Mouse (Mus musculus): ENCODE data around the gene Fam234a. TPM values are rescaled to one million over a fixed set of nuclear protein-coding genes. Genes with fewer than 3 reads are reported as not detected.

Gene Fam234a
- polyA plus RNA-seq, 1 experiment from 2014 or later = 76.5 TPM

GRCm38 (mm10) chr17:26240120-26240790 is 3.8 kb downstream of the Fam234a start:
- Histone ChIP-seq H3K4me2 (ENCODE audit: low read length) (no peak overlapping the region), H3K27ac (ENCODE audit: low read depth) (no peak overlapping the region), H3K4me1 (replicated peaks; ENCODE audit: control insufficient read depth, insufficient read depth, low read length) (peaks cover 14% of the 10 kb centered on the region; the same call in 1 of the 2 replicates), H3K9me3 (ENCODE audit: control insufficient read depth, low read length) (no peaks in the 10 kb centered on the region), H3K27me3 (replicated peaks; ENCODE audit: control insufficient read depth, insufficient read depth, low read length) (no peaks in the 10 kb centered on the region), H3K9ac (ENCODE audit: low read length) (no peak overlapping the region), H3K4me3 (ENCODE audit: low read depth, low read length) (no peak overlapping the region), H3K36me3 (ENCODE audit: control insufficient read depth, insufficient read depth, low read length) (no peaks in the 10 kb centered on the region)
- WGBS = 70% methylated on average over 6 of the region's 6 CpGs
- DNase-seq (ENCODE audit: low spot score) (no peak), ATAC-seq (replicated peaks; ENCODE audit: low FRiP score, low TSS enrichment, low read depth) (no peak)

- WGBS = 66% methylated on average over 2 of the region's 2 CpGs
- no peak overlapping the region for H3K4me2 ChIP-seq (ENCODE audit: low read length)
- no peak for ATAC-seq (replicated peaks; ENCODE audit: low FRiP score, low TSS enrichment, low read depth)
- no peak overlapping the region for H3K4me3 ChIP-seq (ENCODE audit: low read depth, low read length)
- no peak overlapping the region for H3K27ac ChIP-seq (ENCODE audit: low read depth)
- H3K9me3 ChIP-seq (ENCODE audit: control insufficient read depth, low read length) = no peaks in the 10 kb centered on the region
- no peak for DNase-seq (ENCODE audit: low spot score)
- no peaks in the 10 kb centered on the region for H3K36me3 ChIP-seq (ENCODE audit: control insufficient read depth, insufficient read depth, low read length)
- H3K27me3 ChIP-seq (replicated peaks; ENCODE audit: control insufficient read depth, insufficient read depth, low read length) = no peaks in the 10 kb centered on the region
- no peak overlapping the region for H3K9ac ChIP-seq (ENCODE audit: low read length)
- peaks cover 14% of the 10 kb centered on the region; the same call in 1 of the 2 replicates for H3K4me1 ChIP-seq (replicated peaks; ENCODE audit: control insufficient read depth, insufficient read depth, low read length)
Observed at GRCm38 (mm10) chr17:26239551-26239950, 4.5 kb downstream of the Fam234a start.

- no peaks in the 10 kb centered on the region for H3K27me3 ChIP-seq (replicated peaks; ENCODE audit: control insufficient read depth, insufficient read depth, low read length)
- WGBS = 69% methylated on average over 10 of the region's 10 CpGs
- no peaks in the 10 kb centered on the region for H3K9me3 ChIP-seq (ENCODE audit: control insufficient read depth, low read length)
- H3K4me2 ChIP-seq (ENCODE audit: low read length) = no peak overlapping the region
- no peak overlapping the region for H3K9ac ChIP-seq (ENCODE audit: low read length)
- ATAC-seq (replicated peaks; ENCODE audit: low FRiP score, low TSS enrichment, low read depth) (peak; percentile 67), DNase-seq (ENCODE audit: low spot score) (no peak)
- H3K4me3 ChIP-seq (ENCODE audit: low read depth, low read length) = no peak overlapping the region
- no peaks in the 10 kb centered on the region for H3K36me3 ChIP-seq (ENCODE audit: control insufficient read depth, insufficient read depth, low read length)
- H3K4me1 ChIP-seq (replicated peaks; ENCODE audit: control insufficient read depth, insufficient read depth, low read length) = peaks cover 9% of the 10 kb centered on the region; the same call in 1 of the 2 replicates
- H3K27ac ChIP-seq (ENCODE audit: low read depth) = peak overlapping the region; percentile 16; the same call in 1 of the 2 replicates
Observed at GRCm38 (mm10) chr17:26237667-26238066, 6.4 kb downstream of the Fam234a start.

- peaks cover 6% of the 10 kb centered on the region; the same call in 1 of the 2 replicates for H3K4me1 ChIP-seq (replicated peaks; ENCODE audit: control insufficient read depth, insufficient read depth, low read length)
- no peaks in the 10 kb centered on the region for H3K9me3 ChIP-seq (ENCODE audit: control insufficient read depth, low read length)
- no peak overlapping the region for H3K9ac ChIP-seq (ENCODE audit: low read length)
- peak overlapping the region; percentile 6; the same call in 1 of the 2 replicates for H3K4me2 ChIP-seq (ENCODE audit: low read length)
- H3K27ac ChIP-seq (ENCODE audit: low read depth) = peak overlapping the region; percentile 55
- ATAC-seq (replicated peaks; ENCODE audit: low FRiP score, low TSS enrichment, low read depth) = no peak
- no peak for DNase-seq (ENCODE audit: low spot score)
- 57% methylated on average over 13 of the region's 13 CpGs for WGBS
- no peaks in the 10 kb centered on the region for H3K36me3 ChIP-seq (ENCODE audit: control insufficient read depth, insufficient read depth, low read length)
- H3K27me3 ChIP-seq (replicated peaks; ENCODE audit: control insufficient read depth, insufficient read depth, low read length) = no peaks in the 10 kb centered on the region
- H3K4me3 ChIP-seq (ENCODE audit: low read depth, low read length) = no peak overlapping the region
Observed at GRCm38 (mm10) chr17:26235077-26235815, 8.8 kb downstream of the Fam234a start.

GRCm38 (mm10) chr17:26234386-26234785 is 9.7 kb downstream of the Fam234a start:
- H3K4me2 ChIP-seq (ENCODE audit: low read length) = no peak overlapping the region
- no peak overlapping the region for H3K9ac ChIP-seq (ENCODE audit: low read length)
- H3K4me3 ChIP-seq (ENCODE audit: low read depth, low read length) = no peak overlapping the region
- H3K36me3 ChIP-seq (ENCODE audit: control insufficient read depth, insufficient read depth, low read length) = no peaks in the 10 kb centered on the region
- 81% methylated on average over 8 of the region's 8 CpGs for WGBS
- no peaks in the 10 kb centered on the region for H3K27me3 ChIP-seq (replicated peaks; ENCODE audit: control insufficient read depth, insufficient read depth, low read length)
- H3K4me1 ChIP-seq (replicated peaks; ENCODE audit: control insufficient read depth, insufficient read depth, low read length) = peaks cover 6% of the 10 kb centered on the region; the same call in 1 of the 2 replicates
- DNase-seq (ENCODE audit: low spot score) (no peak), ATAC-seq (replicated peaks; ENCODE audit: low FRiP score, low TSS enrichment, low read depth) (no peak)
- H3K9me3 ChIP-seq (ENCODE audit: control insufficient read depth, low read length) = no peaks in the 10 kb centered on the region
- no peak overlapping the region for H3K27ac ChIP-seq (ENCODE audit: low read depth)

GRCm38 (mm10) chr17:26232863-26233262 is 11.2 kb downstream of the Fam234a start:
- Histone ChIP-seq H3K36me3 (ENCODE audit: control insufficient read depth, insufficient read depth, low read length) (no peaks in the 10 kb centered on the region), H3K4me1 (replicated peaks; ENCODE audit: control insufficient read depth, insufficient read depth, low read length) (0 out of 2 replicates have a peak, but pooled peaks cover 6% of the 10 kb centered on the region), H3K27me3 (replicated peaks; ENCODE audit: control insufficient read depth, insufficient read depth, low read length) (no peaks in the 10 kb centered on the region), H3K9me3 (ENCODE audit: control insufficient read depth, low read length) (no peaks in the 10 kb centered on the region), H3K4me2 (ENCODE audit: low read length) (no peak overlapping the region), H3K4me3 (ENCODE audit: low read depth, low read length) (no peak overlapping the region), H3K9ac (ENCODE audit: low read length) (no peak overlapping the region), H3K27ac (ENCODE audit: low read depth) (no peak overlapping the region)
- ATAC-seq (replicated peaks; ENCODE audit: low FRiP score, low TSS enrichment, low read depth) (no peak), DNase-seq (ENCODE audit: low spot score) (no peak)
- 79% methylated on average over 8 of the region's 8 CpGs for WGBS

- no peaks in the 10 kb centered on the region for H3K4me1 ChIP-seq (replicated peaks; ENCODE audit: control insufficient read depth, insufficient read depth, low read length)
- no peak overlapping the region for H3K27ac ChIP-seq (ENCODE audit: low read depth)
- no peaks in the 10 kb centered on the region for H3K27me3 ChIP-seq (replicated peaks; ENCODE audit: control insufficient read depth, insufficient read depth, low read length)
- no peak overlapping the region for H3K9ac ChIP-seq (ENCODE audit: low read length)
- ATAC-seq (replicated peaks; ENCODE audit: low FRiP score, low TSS enrichment, low read depth) (no peak), DNase-seq (ENCODE audit: low spot score) (no peak)
- no peaks in the 10 kb centered on the region for H3K9me3 ChIP-seq (ENCODE audit: control insufficient read depth, low read length)
- H3K4me3 ChIP-seq (ENCODE audit: low read depth, low read length) = no peak overlapping the region
- no peak overlapping the region for H3K4me2 ChIP-seq (ENCODE audit: low read length)
- H3K36me3 ChIP-seq (ENCODE audit: control insufficient read depth, insufficient read depth, low read length) = no peaks in the 10 kb centered on the region
- WGBS = 90% methylated on average over 5 of the region's 5 CpGs
Observed at GRCm38 (mm10) chr17:26231156-26231555, 12.9 kb downstream of the Fam234a start.

GRCm38 (mm10) chr17:26229776-26230175 is 14.3 kb downstream of the Fam234a start:
- H3K4me3 ChIP-seq (ENCODE audit: low read depth, low read length) = no peak overlapping the region
- no peak for ATAC-seq (replicated peaks; ENCODE audit: low FRiP score, low TSS enrichment, low read depth)
- 93% methylated on average over 5 of the region's 5 CpGs for WGBS

More at GRCm38 (mm10) chr17:26229776-26230175, 14.3 kb downstream of the Fam234a start:
- no peak overlapping the region for H3K4me2 ChIP-seq (ENCODE audit: low read length)
- no peak overlapping the region for H3K27ac ChIP-seq (ENCODE audit: low read depth)
- no peaks in the 10 kb centered on the region for H3K36me3 ChIP-seq (ENCODE audit: control insufficient read depth, insufficient read depth, low read length)
- H3K9ac ChIP-seq (ENCODE audit: low read length) = no peak overlapping the region
- DNase-seq (ENCODE audit: low spot score) = no peak
- H3K27me3 ChIP-seq (replicated peaks; ENCODE audit: control insufficient read depth, insufficient read depth, low read length) = no peaks in the 10 kb centered on the region
- no peaks in the 10 kb centered on the region for H3K4me1 ChIP-seq (replicated peaks; ENCODE audit: control insufficient read depth, insufficient read depth, low read length)
- H3K9me3 ChIP-seq (ENCODE audit: control insufficient read depth, low read length) = no peaks in the 10 kb centered on the region
